Mouse (Mus musculus): ENCODE measurements around the gene Eif5b. TPM values are rescaled to one million over a fixed set of nuclear protein-coding genes. Genes with fewer than 3 reads are reported as not detected.

Gene Eif5b
- polyA plus RNA-seq (2012; rRNA removed): 18.3 and 19.1 TPM in 2 replicates

GRCm38 (mm10) chr1:37997867-37998266 is at the start of gene Eif5b, which contains the start of gene Txndc9:
Gene Eif5b, plus strand, starts transcription at chr1:37998010.
Gene Txndc9, minus strand, starts transcription at chr1:37997893.
- TF ChIP-seq CTCF (IDR thresholded peaks at IDR 0.05; ENCODE audit: extremely low read depth, insufficient read depth, low read length) (0 out of 2 replicates have a peak, but pooled peaks have one; percentile 11), POLR2A (IDR thresholded peaks at IDR 0.05; ENCODE audit: extremely low read depth, insufficient read depth, low read length) (no peak)
- H3K4me3 ChIP-seq (ENCODE audit: insufficient read depth, low read length): peak within 1 kb of the TSS; percentile 81
- peak within 1 kb of the TSS; percentile 94 for H3K27ac ChIP-seq (ENCODE audit: insufficient read depth, low read length)
- H3K4me1 ChIP-seq (ENCODE audit: control insufficient read depth, insufficient read depth, low read length): no peaks in the 10 kb centered on the region; the same call in 1 of the 2 replicates

GRCm38 (mm10) chr1:37948906-37949305 is 48.9 kb upstream of the Eif5b start:
- H3K27ac ChIP-seq (ENCODE audit: insufficient read depth, low read length): no peak overlapping the region
- H3K4me3 ChIP-seq (ENCODE audit: insufficient read depth, low read length): no peak overlapping the region
- H3K4me1 ChIP-seq (ENCODE audit: control insufficient read depth, insufficient read depth, low read length): no peaks in the 10 kb centered on the region
- TF ChIP-seq CTCF (IDR thresholded peaks at IDR 0.05; ENCODE audit: extremely low read depth, insufficient read depth, low read length) (no peak), POLR2A (IDR thresholded peaks at IDR 0.05; ENCODE audit: extremely low read depth, insufficient read depth, low read length) (no peak)

GRCm38 (mm10) chr1:37954786-37955185 is 43.0 kb upstream of the Eif5b start:
- Histone ChIP-seq H3K4me3 (ENCODE audit: insufficient read depth, low read length) (no peak overlapping the region), H3K4me1 (ENCODE audit: control insufficient read depth, insufficient read depth, low read length) (no peaks in the 10 kb centered on the region), H3K27ac (ENCODE audit: insufficient read depth, low read length) (no peak overlapping the region)
- TF ChIP-seq CTCF (IDR thresholded peaks at IDR 0.05; ENCODE audit: extremely low read depth, insufficient read depth, low read length): no peak
- no peak for TF ChIP-seq POLR2A (IDR thresholded peaks at IDR 0.05; ENCODE audit: extremely low read depth, insufficient read depth, low read length)

GRCm38 (mm10) chr1:37955251-37955650 is 42.6 kb upstream of the Eif5b start:
- TF ChIP-seq CTCF (IDR thresholded peaks at IDR 0.05; ENCODE audit: extremely low read depth, insufficient read depth, low read length) (no peak), POLR2A (IDR thresholded peaks at IDR 0.05; ENCODE audit: extremely low read depth, insufficient read depth, low read length) (no peak)
- Histone ChIP-seq H3K4me1 (ENCODE audit: control insufficient read depth, insufficient read depth, low read length) (no peaks in the 10 kb centered on the region), H3K4me3 (ENCODE audit: insufficient read depth, low read length) (no peak overlapping the region), H3K27ac (ENCODE audit: insufficient read depth, low read length) (no peak overlapping the region)

- TF ChIP-seq POLR2A (IDR thresholded peaks at IDR 0.05; ENCODE audit: extremely low read depth, insufficient read depth, low read length) (no peak), CTCF (IDR thresholded peaks at IDR 0.05; ENCODE audit: extremely low read depth, insufficient read depth, low read length) (no peak)
- Histone ChIP-seq H3K4me3 (ENCODE audit: insufficient read depth, low read length) (no peak overlapping the region), H3K27ac (ENCODE audit: insufficient read depth, low read length) (no peak overlapping the region), H3K4me1 (ENCODE audit: control insufficient read depth, insufficient read depth, low read length) (no peaks in the 10 kb centered on the region)
Measured at GRCm38 (mm10) chr1:37956690-37957431, 40.9 kb upstream of the Eif5b start.

- TF ChIP-seq POLR2A (IDR thresholded peaks at IDR 0.05; ENCODE audit: extremely low read depth, insufficient read depth, low read length): no peak
- Histone ChIP-seq H3K4me1 (ENCODE audit: control insufficient read depth, insufficient read depth, low read length) (no peaks in the 10 kb centered on the region), H3K27ac (ENCODE audit: insufficient read depth, low read length) (no peak within 1 kb of the TSS), H3K4me3 (ENCODE audit: insufficient read depth, low read length) (no peak within 1 kb of the TSS)
Measured at GRCm38 (mm10) chr1:37957659-37958058, 40.2 kb upstream of the Eif5b start, which contains the start of gene Lyg1. Gene Lyg1, minus strand, starts transcription at chr1:37957759.

- H3K27ac ChIP-seq (ENCODE audit: insufficient read depth, low read length): no peak overlapping the region
- no peak overlapping the region for H3K4me3 ChIP-seq (ENCODE audit: insufficient read depth, low read length)
- no peaks in the 10 kb centered on the region for H3K4me1 ChIP-seq (ENCODE audit: control insufficient read depth, insufficient read depth, low read length)
- TF ChIP-seq POLR2A (IDR thresholded peaks at IDR 0.05; ENCODE audit: extremely low read depth, insufficient read depth, low read length) (no peak), CTCF (IDR thresholded peaks at IDR 0.05; ENCODE audit: extremely low read depth, insufficient read depth, low read length) (no peak)
Measured at GRCm38 (mm10) chr1:37958516-37958915, 39.3 kb upstream of the Eif5b start.

- TF ChIP-seq CTCF (IDR thresholded peaks at IDR 0.05; ENCODE audit: extremely low read depth, insufficient read depth, low read length) (no peak), POLR2A (IDR thresholded peaks at IDR 0.05; ENCODE audit: extremely low read depth, insufficient read depth, low read length) (no peak)
- H3K27ac ChIP-seq (ENCODE audit: insufficient read depth, low read length): no peak overlapping the region
- no peaks in the 10 kb centered on the region for H3K4me1 ChIP-seq (ENCODE audit: control insufficient read depth, insufficient read depth, low read length)
- H3K4me3 ChIP-seq (ENCODE audit: insufficient read depth, low read length): no peak overlapping the region
Measured at GRCm38 (mm10) chr1:37959486-37959885, 38.3 kb upstream of the Eif5b start.

GRCm38 (mm10) chr1:37965571-37965970 is 32.2 kb upstream of the Eif5b start:
- TF ChIP-seq CTCF (IDR thresholded peaks at IDR 0.05; ENCODE audit: extremely low read depth, insufficient read depth, low read length): no peak
- no peak for TF ChIP-seq POLR2A (IDR thresholded peaks at IDR 0.05; ENCODE audit: extremely low read depth, insufficient read depth, low read length)
- H3K27ac ChIP-seq (ENCODE audit: insufficient read depth, low read length): no peak overlapping the region

GRCm38 (mm10) chr1:37968746-37969145 is 29.1 kb upstream of the Eif5b start:
- Histone ChIP-seq H3K4me3 (ENCODE audit: insufficient read depth, low read length) (no peak overlapping the region), H3K4me1 (ENCODE audit: control insufficient read depth, insufficient read depth, low read length) (no peaks in the 10 kb centered on the region), H3K27ac (ENCODE audit: insufficient read depth, low read length) (no peak overlapping the region)
- TF ChIP-seq POLR2A (IDR thresholded peaks at IDR 0.05; ENCODE audit: extremely low read depth, insufficient read depth, low read length): no peak
- no peak for TF ChIP-seq CTCF (IDR thresholded peaks at IDR 0.05; ENCODE audit: extremely low read depth, insufficient read depth, low read length)

More at GRCm38 (mm10) chr1:37965571-37965970, 32.2 kb upstream of the Eif5b start:
- Histone ChIP-seq H3K4me1 (ENCODE audit: control insufficient read depth, insufficient read depth, low read length) (no peaks in the 10 kb centered on the region), H3K4me3 (ENCODE audit: insufficient read depth, low read length) (no peak overlapping the region)

Measured in cortical plate, adult 2 months (tissue).